Mouse (Mus musculus) adrenal gland, adult (tissue): ENCODE data around the gene Egln1.

Experiments
- DNase-seq, 2 experiments: peaks; one replicate each; pipeline ENCODE4 v3.0.0; 2022 to 2023; ENCODE audit warnings: low spot score in 1 of 2; ENCODE audit not compliant: inconsistent age in 2 of 2

The Egln1 gene

GRCm38 (mm10) chr8:124862321-124863162 is 86.6 kb downstream of the Egln1 start, which contains the start of the genes Gnpat and 2810004N23Rik:
TSS of gene Gnpat (plus strand) at chr8:124863033.
TSS of gene 2810004N23Rik (minus strand) at chr8:124863120.
- peak; percentile 95 to 99 for DNase-seq

GRCm38 (mm10) chr8:124860188-124860587 is 88.9 kb downstream of the Egln1 start:
- DNase-seq, result no peak

- peak in 1 of 2 experiments; percentile 64 for DNase-seq
These were observed 89.7 kb downstream of the Egln1 start for GRCm38 (mm10) chr8:124859466-124859865.
